Mouse (Mus musculus): Measurements from ENCODE around the gene Nudt15. TPM values are rescaled to one million over a fixed set of nuclear protein-coding genes. Genes with fewer than 3 reads are reported as not detected.

The Nudt15 gene
- polyA plus RNA-seq (2012; rRNA removed) (1.1 and 1.4 TPM in 2 replicates), polyA plus RNA-seq (2014; fragmentation: Nextera tagmentation; extraction: Ambion mirVana) (2.9 and 3.4 TPM in 2 replicates)

DNA sequence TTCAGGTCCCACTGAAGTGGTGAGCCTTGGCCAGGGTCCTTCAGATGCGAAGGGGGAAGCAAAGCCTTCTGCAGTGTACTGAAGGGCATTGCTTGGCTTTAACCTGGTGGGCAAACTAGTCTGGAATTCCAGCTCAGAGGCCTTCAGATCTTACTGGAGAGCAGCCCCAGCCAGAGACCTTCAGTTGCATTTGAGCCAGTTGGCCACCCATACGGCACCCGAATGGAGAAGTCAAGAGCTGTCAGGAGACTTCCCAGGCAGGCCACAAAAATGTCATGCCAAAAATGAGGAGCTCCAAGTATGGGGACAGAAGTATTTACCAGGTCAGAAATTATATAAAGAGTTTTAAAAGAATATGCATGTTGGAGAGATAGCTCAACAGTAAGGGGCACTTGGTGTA lies at the start of gene Nudt15:
Gene Nudt15 (minus strand): TSS at position 192 of the 400 bp plus-strand sequence.
- no peak within 1 kb of the TSS for H3K9ac ChIP-seq (replicated peaks)

DNA sequence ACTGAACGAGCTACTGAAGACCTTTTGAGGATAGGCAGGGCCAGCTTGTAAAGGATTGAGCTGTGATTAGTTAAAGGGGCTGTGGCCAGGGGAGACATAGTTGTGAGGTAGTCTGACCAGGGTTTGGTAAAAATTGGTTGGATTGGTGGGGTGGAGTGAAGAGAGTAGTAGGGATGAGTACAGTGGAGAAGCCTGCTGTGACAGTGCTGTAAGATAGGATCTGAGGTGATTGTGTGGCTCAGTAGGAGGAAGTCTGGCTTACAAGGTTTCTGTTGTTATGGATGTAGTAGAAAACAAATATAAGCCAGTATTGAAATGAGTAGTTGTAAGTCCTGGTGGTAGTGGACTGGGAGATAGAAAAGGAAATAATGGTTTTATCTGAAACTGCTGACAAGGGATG lies 44.1 kb upstream of the Nudt15 start:
- 67% methylated on average over 1 of the region's 1 CpGs for WGBS (ENCODE audit: insufficient replicate concordance)
- Histone ChIP-seq H3K27ac (no peak overlapping the region), H3K4me1 (replicated peaks; ENCODE audit: control insufficient read depth in 2 of 2, insufficient read depth in 2 of 2, low read length in 1 of 2) (no peaks in the 10 kb centered on the region), H3K36me3 (replicated peaks; ENCODE audit: control insufficient read depth, insufficient read depth, low read depth) (no peaks in the 10 kb centered on the region), H3K27me3 (ENCODE audit: control insufficient read depth, insufficient read depth, low read length) (no peaks in the 10 kb centered on the region), H3K9me3 (ENCODE audit: control insufficient read depth, low read length) (no peaks in the 10 kb centered on the region), H3K4me2 (ENCODE audit: low read depth) (no peak overlapping the region), H3K4me3 (ENCODE audit: insufficient read depth in 1 of 2, low read depth in 2 of 2, low read length in 2 of 2) (no peak overlapping the region), H3K9ac (replicated peaks) (no peak overlapping the region)
- DNase-seq (ENCODE audit: low read depth in 3 of 3, low spot score in 3 of 3), result no peak
- TF ChIP-seq EP300 (IDR thresholded peaks at IDR 0.05; ENCODE audit: low read depth) (no peak), CTCF (IDR thresholded peaks at IDR 0.05; ENCODE audit: low read depth) (no peak)
- no peak for ATAC-seq (ENCODE audit: insufficient read depth)

More for the DNA sequence above, at the start of gene Nudt15:
- H3K36me3 ChIP-seq (replicated peaks; ENCODE audit: control insufficient read depth, insufficient read depth, low read depth), result no peaks in the 10 kb centered on the region
- DNase-seq (ENCODE audit: low read depth in 3 of 3, low spot score in 3 of 3) (no peak), ATAC-seq (ENCODE audit: insufficient read depth) (no peak)
- H3K27me3 ChIP-seq (ENCODE audit: control insufficient read depth, insufficient read depth, low read length), result no peaks in the 10 kb centered on the region
- TF ChIP-seq EP300 (IDR thresholded peaks at IDR 0.05; ENCODE audit: low read depth) (no peak), CTCF (IDR thresholded peaks at IDR 0.05; ENCODE audit: low read depth) (no peak)
- no peak within 1 kb of the TSS for H3K4me3 ChIP-seq (ENCODE audit: insufficient read depth in 1 of 2, low read depth in 2 of 2, low read length in 2 of 2)
- no peak within 1 kb of the TSS for H3K4me2 ChIP-seq (ENCODE audit: low read depth)
- no peaks in the 10 kb centered on the region for H3K9me3 ChIP-seq (ENCODE audit: control insufficient read depth, low read length)
- no peak within 1 kb of the TSS for H3K27ac ChIP-seq
- WGBS (ENCODE audit: insufficient replicate concordance), result 63% methylated on average over 3 of the region's 3 CpGs
- peaks cover 3 to 7% of the 10 kb centered on the region in 2 experiments; a peak in 2 of 4 replicates for H3K4me1 ChIP-seq (replicated peaks; ENCODE audit: control insufficient read depth in 2 of 2, insufficient read depth in 2 of 2, low read length in 1 of 2)

DNA sequence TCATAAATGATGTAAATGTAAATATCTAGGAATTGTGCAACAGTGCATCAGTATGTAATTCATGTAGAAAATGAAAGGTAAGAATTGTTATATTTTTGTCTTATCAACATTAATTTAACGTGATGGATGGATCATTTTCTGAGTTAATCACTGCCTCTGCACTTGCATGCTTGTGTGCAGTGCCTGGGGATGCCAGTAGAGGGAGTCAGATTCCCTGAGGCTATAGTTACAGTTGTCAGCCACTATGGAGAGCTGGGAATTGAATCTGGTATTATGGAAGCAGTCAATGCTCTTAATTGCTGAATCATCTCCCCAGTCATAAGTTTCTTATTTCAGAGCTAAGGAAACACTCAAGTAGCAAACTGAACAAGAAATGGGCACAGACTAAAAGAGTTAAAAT lies 40.0 kb upstream of the Nudt15 start:
- TF ChIP-seq CTCF (IDR thresholded peaks at IDR 0.05; ENCODE audit: low read depth), result peak; percentile 65
- no peak for TF ChIP-seq EP300 (IDR thresholded peaks at IDR 0.05; ENCODE audit: low read depth)
- 64% methylated on average over 1 of the region's 1 CpGs for WGBS (ENCODE audit: insufficient replicate concordance)
- Histone ChIP-seq H3K4me1 (replicated peaks; ENCODE audit: control insufficient read depth in 2 of 2, insufficient read depth in 2 of 2, low read length in 1 of 2) (no peaks in the 10 kb centered on the region), H3K27ac (no peak overlapping the region), H3K4me2 (ENCODE audit: low read depth) (no peak overlapping the region), H3K9ac (replicated peaks) (no peak overlapping the region), H3K27me3 (ENCODE audit: control insufficient read depth, insufficient read depth, low read length) (no peaks in the 10 kb centered on the region), H3K36me3 (replicated peaks; ENCODE audit: control insufficient read depth, insufficient read depth, low read depth) (peaks cover 3% of the 10 kb centered on the region; the same call in 1 of the 2 replicates), H3K9me3 (ENCODE audit: control insufficient read depth, low read length) (no peaks in the 10 kb centered on the region), H3K4me3 (ENCODE audit: insufficient read depth in 1 of 2, low read depth in 2 of 2, low read length in 2 of 2) (no peak overlapping the region)
- no peak for DNase-seq (ENCODE audit: low read depth in 3 of 3, low spot score in 3 of 3)
- ATAC-seq (ENCODE audit: insufficient read depth), result no peak

DNA sequence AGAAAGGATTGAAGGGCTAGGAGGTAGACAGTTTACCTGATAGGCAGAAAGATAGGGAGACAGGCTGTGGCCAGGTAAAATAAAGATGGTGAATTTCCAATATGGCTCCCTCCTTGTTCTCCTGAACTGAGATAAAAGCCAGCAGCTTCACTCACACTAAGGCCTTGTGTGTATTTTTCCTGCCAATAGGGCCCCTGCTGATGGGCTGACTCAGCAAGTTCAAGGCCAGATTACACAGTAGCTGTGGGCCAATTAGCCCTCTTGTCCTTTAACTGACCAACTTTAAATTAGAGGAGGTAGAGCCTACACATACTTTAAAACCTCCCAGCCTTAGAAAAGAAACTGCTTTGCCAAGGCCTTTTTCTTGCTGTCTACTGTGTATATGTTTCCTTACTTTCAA lies 28.3 kb upstream of the Nudt15 start:
- no peak for ATAC-seq (ENCODE audit: insufficient read depth)
- no peak for TF ChIP-seq CTCF (IDR thresholded peaks at IDR 0.05; ENCODE audit: low read depth)
- no peak for TF ChIP-seq EP300 (IDR thresholded peaks at IDR 0.05; ENCODE audit: low read depth)
- no peak for DNase-seq (ENCODE audit: low read depth in 3 of 3, low spot score in 3 of 3)
- H3K27me3 ChIP-seq (ENCODE audit: control insufficient read depth, insufficient read depth, low read length), result no peaks in the 10 kb centered on the region
- no peaks in the 10 kb centered on the region for H3K4me1 ChIP-seq (replicated peaks; ENCODE audit: control insufficient read depth in 2 of 2, insufficient read depth in 2 of 2, low read length in 1 of 2)
- H3K4me3 ChIP-seq (ENCODE audit: insufficient read depth in 1 of 2, low read depth in 2 of 2, low read length in 2 of 2), result no peak overlapping the region
- H3K9ac ChIP-seq (replicated peaks), result no peak overlapping the region
- H3K27ac ChIP-seq, result no peak overlapping the region
- no peaks in the 10 kb centered on the region for H3K9me3 ChIP-seq (ENCODE audit: control insufficient read depth, low read length)
- H3K4me2 ChIP-seq (ENCODE audit: low read depth), result no peak overlapping the region
- no peaks in the 10 kb centered on the region for H3K36me3 ChIP-seq (replicated peaks; ENCODE audit: control insufficient read depth, insufficient read depth, low read depth)

DNA sequence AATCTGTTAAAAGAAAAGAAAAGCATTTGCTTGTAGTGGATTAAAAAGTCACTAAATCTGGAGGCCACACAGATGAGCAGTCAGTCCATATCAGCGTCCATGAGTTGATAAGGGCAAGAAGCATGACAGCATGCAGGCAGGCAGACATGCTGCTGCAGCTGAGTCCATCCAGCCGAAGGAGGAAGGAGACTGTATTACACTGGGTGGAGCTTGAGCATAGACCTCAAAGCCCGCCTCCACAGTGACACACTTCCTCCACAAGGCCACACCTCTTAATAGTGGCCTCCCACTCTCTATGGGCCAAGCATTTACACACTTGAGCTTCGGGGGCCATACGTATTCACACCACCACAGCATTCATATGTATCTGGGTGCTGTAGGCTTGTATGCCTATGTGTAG lies 26.0 kb upstream of the Nudt15 start:
- no peak for DNase-seq (ENCODE audit: low read depth in 3 of 3, low spot score in 3 of 3)
- Histone ChIP-seq H3K4me2 (ENCODE audit: low read depth) (no peak overlapping the region), H3K9me3 (ENCODE audit: control insufficient read depth, low read length) (no peaks in the 10 kb centered on the region), H3K4me1 (replicated peaks; ENCODE audit: control insufficient read depth in 2 of 2, insufficient read depth in 2 of 2, low read length in 1 of 2) (no peaks in the 10 kb centered on the region), H3K9ac (replicated peaks) (no peak overlapping the region), H3K36me3 (replicated peaks; ENCODE audit: control insufficient read depth, insufficient read depth, low read depth) (no peaks in the 10 kb centered on the region; the same call in 1 of the 2 replicates), H3K27me3 (ENCODE audit: control insufficient read depth, insufficient read depth, low read length) (no peaks in the 10 kb centered on the region), H3K4me3 (ENCODE audit: insufficient read depth in 1 of 2, low read depth in 2 of 2, low read length in 2 of 2) (no peak overlapping the region), H3K27ac (no peak overlapping the region)
- no peak for ATAC-seq (ENCODE audit: insufficient read depth)
- WGBS (ENCODE audit: insufficient replicate concordance), result 66% methylated on average over 5 of the region's 5 CpGs
- no peak for TF ChIP-seq EP300 (IDR thresholded peaks at IDR 0.05; ENCODE audit: low read depth)
- no peak for TF ChIP-seq CTCF (IDR thresholded peaks at IDR 0.05; ENCODE audit: low read depth)

Measured in liver, embryonic 14.5 days (tissue).